Mouse (Mus musculus): ENCODE data around the gene Hapln3. TPM values are rescaled to one million over a fixed set of nuclear protein-coding genes. Genes with fewer than 3 reads are reported as not detected.

The Hapln3 gene
- polyA plus RNA-seq, 1 experiment from 2014 or later, result 2.3 TPM

DNA sequence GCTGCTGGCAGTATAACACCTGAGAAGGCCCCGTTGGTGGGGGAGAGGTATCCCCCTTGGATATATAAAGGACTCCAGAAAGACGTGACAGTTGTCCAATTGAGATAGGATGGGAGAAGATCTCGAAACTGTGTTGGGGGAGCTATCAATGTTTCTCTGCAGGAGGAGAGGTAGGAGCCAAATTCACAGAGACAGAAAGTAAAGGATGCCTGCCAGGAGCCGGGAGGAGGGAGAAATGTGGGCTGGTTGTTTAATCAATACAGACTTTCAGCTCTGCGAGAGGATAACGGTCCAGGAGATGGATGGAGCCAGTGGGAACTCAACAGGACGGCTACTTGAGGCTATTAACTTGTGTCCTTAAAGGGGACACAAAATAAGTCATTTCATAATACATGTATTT, 63.4 kb downstream of the Hapln3 start:
- no peaks in the 10 kb centered on the region for H3K27me3 ChIP-seq (replicated peaks)
- H3K4me3 ChIP-seq (replicated peaks), result no peak overlapping the region
- no peak overlapping the region for H3K9ac ChIP-seq
- no peaks in the 10 kb centered on the region for H3K36me3 ChIP-seq
- no peak overlapping the region for H3K4me2 ChIP-seq
- H3K27ac ChIP-seq, result no peak overlapping the region
- WGBS, result 47% methylated on average over 7 of the region's 7 CpGs
- no peak for ATAC-seq (ENCODE audit: insufficient read depth, low FRiP score, low read depth)
- no peaks in the 10 kb centered on the region for H3K9me3 ChIP-seq
- H3K4me1 ChIP-seq, result no peaks in the 10 kb centered on the region

Other genes starting within 250 kb of the Hapln3 start
- gene Aen, start 235.2 kb downstream of the Hapln3 start, polyA plus RNA-seq (2015; fragmentation: Nextera tagmentation; extraction: Ambion mirVana), result 37.9 and 39.8 TPM in 2 replicates
- gene Isg20, start 217.6 kb downstream of the Hapln3 start, polyA plus RNA-seq (2015; fragmentation: Nextera tagmentation; extraction: Ambion mirVana), result 16.8 and 21.9 TPM in 2 replicates
- gene Acan, start 77.5 kb downstream of the Hapln3 start, polyA plus RNA-seq (2015; fragmentation: Nextera tagmentation; extraction: Ambion mirVana), result 0.82 and 1.5 TPM in 2 replicates
- 218 and 234 TPM in 2 replicates for gene Mfge8, start 18.0 kb upstream of the Hapln3 start, polyA plus RNA-seq (2015; fragmentation: Nextera tagmentation; extraction: Ambion mirVana)
- gene Abhd2, start 142.2 kb upstream of the Hapln3 start, polyA plus RNA-seq (2015; fragmentation: Nextera tagmentation; extraction: Ambion mirVana), result 12.0 and 13.2 TPM in 2 replicates

Data from stomach, embryonic 15.5 days (tissue).